ENCODE assay signal across 8 mouse cellular contexts in the genomic region with DNA sequence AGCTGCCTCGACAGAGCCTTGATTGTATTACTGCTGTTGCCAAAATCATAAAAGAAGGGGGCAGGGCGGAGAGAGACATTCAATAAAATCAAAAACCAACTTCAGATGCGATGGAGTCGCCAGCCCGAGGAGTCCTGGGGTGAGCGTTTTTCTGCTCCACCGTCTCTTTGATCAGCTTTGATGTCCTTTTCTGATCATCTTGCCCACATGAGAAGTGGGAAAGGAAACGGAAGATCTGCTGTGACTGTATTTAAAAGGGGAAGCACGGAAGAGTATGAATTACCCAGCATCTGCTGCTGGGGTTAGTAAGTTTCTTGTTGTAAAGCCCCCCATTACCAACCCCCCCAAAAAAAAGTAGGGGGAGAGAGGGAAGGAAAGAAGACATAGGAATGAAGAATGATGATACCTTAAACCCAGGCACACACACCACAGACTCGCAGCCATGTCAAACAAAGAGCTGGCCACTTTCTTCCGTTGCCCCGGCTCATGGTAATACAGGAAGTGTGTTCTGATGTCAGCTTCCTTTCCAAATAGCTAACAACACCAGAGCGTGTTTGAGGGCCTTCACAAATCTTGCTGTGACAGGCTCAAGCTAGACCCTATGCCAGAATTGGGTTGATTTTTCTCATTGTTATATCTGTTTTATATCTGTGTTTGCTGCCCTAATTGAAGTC.
DNase-seq lines count a peak whose midpoint lies in the region; ATAC-seq and TF ChIP-seq lines count a peak whose summit lies in the region.

No protein-coding gene starts in this region.

- WGBS in forebrain, embryonic 10.5 days: 66% methylated on average over 13 of the region's 13 CpGs
- 44% methylated on average over 13 of the region's 13 CpGs for WGBS in forebrain, postnatal 0 days
- 43% methylated on average over 13 of the region's 13 CpGs for whole genome bisulfite sequencing in midbrain, embryonic 12.5 days
- WGBS in midbrain, embryonic 11.5 days: 57% methylated on average over 13 of the region's 13 CpGs
- 24% methylated on average over 13 of the region's 13 CpGs for WGBS in liver, postnatal 0 days (ENCODE audit: insufficient replicate concordance)

- no peaks in the 10 kb centered on the region for H3K27me3 ChIP-seq in forebrain, embryonic 10.5 days (ENCODE audit: poor library complexity, severe bottlenecking)
- H3K27me3 ChIP-seq in forebrain, postnatal 0 days (ENCODE audit: insufficient read depth, low read length): no peaks in the 10 kb centered on the region; the same call in 1 of the 2 replicates
- H3K27me3 ChIP-seq in midbrain, embryonic 12.5 days: no peaks in the 10 kb centered on the region
- no peaks in the 10 kb centered on the region for H3K27me3 ChIP-seq in midbrain, embryonic 11.5 days (ENCODE audit: control insufficient read depth, insufficient read depth, low read length)
- H3K27me3 ChIP-seq in liver, postnatal 0 days (ENCODE audit: insufficient read depth, low read length): no peaks in the 10 kb centered on the region

- H3K4me1 ChIP-seq in forebrain, embryonic 10.5 days: peaks cover 20% of the 10 kb centered on the region
- H3K4me1 ChIP-seq in forebrain, postnatal 0 days (ENCODE audit: insufficient read depth): no peaks in the 10 kb centered on the region
- peaks cover 15% of the 10 kb centered on the region for H3K4me1 ChIP-seq in midbrain, embryonic 12.5 days
- peaks cover 6% of the 10 kb centered on the region; the same call in 1 of the 2 replicates for H3K4me1 ChIP-seq in midbrain, embryonic 11.5 days (ENCODE audit: control insufficient read depth, insufficient read depth, low read length)
- no peaks in the 10 kb centered on the region for H3K4me1 ChIP-seq in liver, postnatal 0 days (ENCODE audit: insufficient read depth)

- H3K4me2 ChIP-seq in forebrain, postnatal 0 days (ENCODE audit: low read depth): no peak overlapping the region
- H3K4me2 ChIP-seq in midbrain, embryonic 12.5 days (replicated peaks): no peak overlapping the region
- no peak overlapping the region for H3K4me2 ChIP-seq in midbrain, embryonic 11.5 days
- H3K4me2 ChIP-seq in liver, postnatal 0 days (ENCODE audit: low read depth, low read length): peak overlapping the region; percentile 42

- TF ChIP-seq EP300 in liver, postnatal 0 days (IDR thresholded peaks at IDR 0.05; ENCODE audit: low read depth): no peak

- peak overlapping the region; percentile 8; the same call in 1 of the 2 replicates for H3K27ac ChIP-seq in forebrain, embryonic 10.5 days
- no peak overlapping the region for H3K27ac ChIP-seq in forebrain, postnatal 0 days (ENCODE audit: low read depth, low read length)
- H3K27ac ChIP-seq in midbrain, embryonic 12.5 days (replicated peaks): 0 out of 2 replicates have a peak overlapping the region, but pooled peaks have one; percentile 1
- H3K27ac ChIP-seq in midbrain, embryonic 11.5 days (ENCODE audit: low read depth, low read length): no peak overlapping the region
- no peak overlapping the region for H3K27ac ChIP-seq in liver, postnatal 0 days (ENCODE audit: low read depth)

- H3K4me3 ChIP-seq in forebrain, embryonic 10.5 days: no peak overlapping the region
- H3K4me3 ChIP-seq in forebrain, postnatal 0 days (ENCODE audit: low read depth, low read length): no peak overlapping the region
- H3K4me3 ChIP-seq in midbrain, embryonic 12.5 days: no peak overlapping the region
- H3K4me3 ChIP-seq in midbrain, embryonic 11.5 days (ENCODE audit: low read depth, low read length): no peak overlapping the region
- H3K4me3 ChIP-seq in liver, postnatal 0 days (ENCODE audit: low read depth, low read length): no peak overlapping the region

- no peak overlapping the region for H3K9ac ChIP-seq in forebrain, postnatal 0 days
- no peak overlapping the region for H3K9ac ChIP-seq in midbrain, embryonic 12.5 days (replicated peaks)
- H3K9ac ChIP-seq in midbrain, embryonic 11.5 days (ENCODE audit: low read length): no peak overlapping the region
- no peak overlapping the region for H3K9ac ChIP-seq in liver, postnatal 0 days (replicated peaks)

- peaks cover 21% of the 10 kb centered on the region for H3K36me3 ChIP-seq in forebrain, embryonic 10.5 days (replicated peaks)
- no peaks in the 10 kb centered on the region for H3K36me3 ChIP-seq in forebrain, postnatal 0 days (ENCODE audit: insufficient read depth)
- H3K36me3 ChIP-seq in midbrain, embryonic 12.5 days: no peaks in the 10 kb centered on the region
- no peaks in the 10 kb centered on the region for H3K36me3 ChIP-seq in midbrain, embryonic 11.5 days (ENCODE audit: control insufficient read depth, insufficient read depth, low read length)
- no peaks in the 10 kb centered on the region for H3K36me3 ChIP-seq in liver, postnatal 0 days (replicated peaks; ENCODE audit: insufficient read depth, low read length)

- ATAC-seq in forebrain, postnatal 0 days: no peak
- ATAC-seq in midbrain, embryonic 12.5 days (ENCODE audit: low FRiP score, low read depth): no peak
- no peak for ATAC-seq in midbrain, embryonic 11.5 days (ENCODE audit: low FRiP score)
- ATAC-seq in liver, postnatal 0 days: no peak

- no peak for DNase-seq in forebrain, embryonic 10.5 days (ENCODE audit: extremely low spot score, low spot score)
- DNase-seq in forebrain, postnatal 0 days: no peak
- DNase-seq in midbrain, embryonic 11.5 days (ENCODE audit: low spot score, missing footprints): no peak
- no peak for DNase-seq in liver, postnatal 0 days
- peak; percentile 7 for DNase-seq in thymus, postnatal 14 days
- no peak for DNase-seq in testis, postnatal 14 days (ENCODE audit: low spot score)
- no peak for DNase-seq in urinary bladder, postnatal 25 days (ENCODE audit: low spot score)

- peaks cover 10% of the 10 kb centered on the region; the same call in 1 of the 2 replicates for H3K9me3 ChIP-seq in forebrain, embryonic 10.5 days
- H3K9me3 ChIP-seq in forebrain, postnatal 0 days (ENCODE audit: low read length): no peaks in the 10 kb centered on the region
- H3K9me3 ChIP-seq in midbrain, embryonic 12.5 days: no peaks in the 10 kb centered on the region
- no peaks in the 10 kb centered on the region for H3K9me3 ChIP-seq in midbrain, embryonic 11.5 days (ENCODE audit: control insufficient read depth, low read length)
- no peaks in the 10 kb centered on the region for H3K9me3 ChIP-seq in liver, postnatal 0 days (ENCODE audit: low read length)

- no peak for TF ChIP-seq CTCF in forebrain, postnatal 0 days (IDR thresholded peaks at IDR 0.05; ENCODE audit: low read depth)
- TF ChIP-seq CTCF in liver, postnatal 0 days (IDR thresholded peaks at IDR 0.05; ENCODE audit: low read depth): no peak

Comparison
In these comparisons a context has a peak if more than half of its experiments do, and no peak if none do; other contexts are left out.
1. H3K27ac ChIP-seq: peak in forebrain, embryonic 10.5 days (single experiment) and midbrain, embryonic 12.5 days (single experiment); none in forebrain, postnatal 0 days (single experiment), midbrain, embryonic 11.5 days (single experiment) and liver, postnatal 0 days (single experiment).